Mouse (Mus musculus) MEL (cell line): ENCODE results near the gene Afg3l1.

Source experiments
- BHLHE40 ChIP-seq: IDR thresholded peaks from 2 replicates; pipeline ENCODE4 v1.6.1; 2012; ENCODE audit warnings: low read depth, mild to moderate bottlenecking, inconsistent platforms, low read length, improper control_type of control experiment, borderline replicate concordance
- CHD1 ChIP-seq: IDR thresholded peaks from 2 replicates; pipeline ENCODE4 v1.6.1; 2012; ENCODE audit warnings: low read depth, mild to moderate bottlenecking, inconsistent platforms, low read length, improper control_type of control experiment
- CTCF ChIP-seq, 3 experiments: IDR thresholded peaks in 2 of 3; conservative IDR thresholded peaks in 1 of 3; 2 replicates each; pipeline ENCODE4 v1.5.1; 2011 to 2012; ENCODE audit warnings: low read length in 3 of 3, low read depth in 2 of 3, mild to moderate bottlenecking in 2 of 3, improper control_type of control experiment in 1 of 3, inconsistent platforms in 1 of 3, mixed read lengths in 1 of 3, moderate library complexity in 1 of 3; ENCODE audit not compliant: control insufficient read depth in 1 of 3, insufficient read depth in 1 of 3, poor library complexity in 1 of 3, severe bottlenecking in 1 of 3
- E2F4 ChIP-seq: IDR thresholded peaks from 2 replicates; pipeline ENCODE4 v1.6.1; 2011; ENCODE audit warnings: low read depth, low read length, improper control_type of control experiment, borderline replicate concordance
- EP300 ChIP-seq, 2 experiments: IDR thresholded peaks; 2 replicates each; pipeline ENCODE4 v1.6.1; 2011; ENCODE audit warnings: improper control_type of control experiment in 2 of 2, low read length in 2 of 2, low read depth in 1 of 2, mild to moderate bottlenecking in 1 of 2
- ETS1 ChIP-seq: IDR thresholded peaks from 2 replicates; pipeline ENCODE4 v1.6.1; 2012; ENCODE audit warnings: low read depth, mild to moderate bottlenecking, inconsistent platforms, low read length, improper control_type of control experiment, moderate library complexity
- GATA1 ChIP-seq: IDR thresholded peaks from 2 replicates; pipeline ENCODE4 v1.6.1; 2011; ENCODE audit warnings: low read depth, low read length, improper control_type of control experiment
- MAFK ChIP-seq: IDR thresholded peaks from 2 replicates; pipeline ENCODE4 v1.6.1; 2011; ENCODE audit warnings: low read depth, mild to moderate bottlenecking, low read length, improper control_type of control experiment, borderline replicate concordance
- MAX ChIP-seq: IDR thresholded peaks from 2 replicates; pipeline ENCODE4 v1.6.1; 2011; ENCODE audit warnings: low read length, improper control_type of control experiment
- POLR2A ChIP-seq, 2 experiments: IDR thresholded peaks; 2 replicates each; pipeline ENCODE4 v1.6.1; 2011 to 2012; ENCODE audit warnings: low read length in 2 of 2, mild to moderate bottlenecking in 2 of 2, control low read depth in 1 of 2, improper control_type of control experiment in 1 of 2, low read depth in 1 of 2, moderate library complexity in 1 of 2; ENCODE audit not compliant: control insufficient read depth in 1 of 2, insufficient read depth in 1 of 2, poor library complexity in 1 of 2
- SMC3 ChIP-seq: IDR thresholded peaks from 2 replicates; pipeline ENCODE4 v1.6.1; 2011; ENCODE audit warnings: low read depth, low read length, improper control_type of control experiment
- TBP ChIP-seq: IDR thresholded peaks from 2 replicates; pipeline ENCODE4 v1.8.0; 2011; ENCODE audit warnings: low read depth, low read length, improper control_type of control experiment

GRCm38 (mm10) chr8:123454559-123454958, 23.1 kb upstream of the Afg3l1 start:
- TF ChIP-seq SMC3: no peak
- TF ChIP-seq TBP: 0 out of 2 replicates have a peak, but pooled peaks have one; percentile 20
- peak; percentile 65; the same call in 1 of the 2 replicates for TF ChIP-seq ETS1
- TF ChIP-seq CHD1: no peak
- TF ChIP-seq POLR2A (IDR thresholded peaks at IDR 0.05; ENCODE audit: control insufficient read depth in 1 of 2, insufficient read depth in 1 of 2, low read depth in 1 of 2, low read length in 2 of 2, poor library complexity in 1 of 2): no peak
- TF ChIP-seq CTCF (IDR thresholded peaks at IDR 0.05 in 2 of 3, conservative IDR thresholded peaks at IDR 0.05 in 1 of 3; ENCODE audit: control insufficient read depth in 1 of 3, insufficient read depth in 1 of 3, low read depth in 2 of 3, low read length in 3 of 3, poor library complexity in 1 of 3, severe bottlenecking in 1 of 3): no peak
- TF ChIP-seq E2F4: no peak
- TF ChIP-seq MAFK: no peak
- TF ChIP-seq EP300 (IDR thresholded peaks at IDR 0.05; ENCODE audit: low read depth in 1 of 2, low read length in 2 of 2): peak; percentile 17 to 72; a peak in 2 of 4 replicates
- no peak for TF ChIP-seq BHLHE40
- TF ChIP-seq MAX: no peak
- peak; percentile 64 for TF ChIP-seq GATA1
